Comparison of ENCODE assay signal across 10 mouse cellular contexts in genomic region chr1:38512258-38513081, GRCm38 (mm10).
DNase-seq lines count a peak whose midpoint lies in the region; ATAC-seq and TF ChIP-seq lines count a peak whose summit lies in the region.
"Had no signal": no experiment of that assay in that cellular context is flagged by ENCODE, and none has a peak within 500 bp of the region (broad histone marks: within the 10 kb centered on the region; RNA-seq: fewer than 3 reads in every experiment).

No protein-coding gene starts in this region.

- H3K4me2 ChIP-seq in hindbrain, embryonic 11.5 days (replicated peaks; ENCODE audit: low read depth, low read length), result no peak overlapping the region
- H3K4me2 ChIP-seq: liver, embryonic 13.5 days had no signal

- no peak overlapping the region for H3K4me3 ChIP-seq in kidney, adult 2 months (ENCODE audit: insufficient read depth, low read depth, low read length)
- H3K4me3 ChIP-seq in embryonic facial prominence, embryonic 10.5 days, result peak overlapping the region; percentile 34; the same call in 1 of the 2 replicates
- H3K4me3 ChIP-seq in hindbrain, embryonic 11.5 days (ENCODE audit: low read depth, low read length), result no peak overlapping the region
- H3K4me3 ChIP-seq: liver, embryonic 13.5 days had no signal

- no peaks in the 10 kb centered on the region for H3K9me3 ChIP-seq in embryonic facial prominence, embryonic 10.5 days
- H3K9me3 ChIP-seq in hindbrain, embryonic 11.5 days (ENCODE audit: control insufficient read depth, low read length), result no peaks in the 10 kb centered on the region
- H3K9me3 ChIP-seq: liver, embryonic 13.5 days had no signal

- no peaks in the 10 kb centered on the region for H3K36me3 ChIP-seq in kidney, adult 2 months (ENCODE audit: control insufficient read depth, insufficient read depth, low read length)
- H3K36me3 ChIP-seq in embryonic facial prominence, embryonic 10.5 days (replicated peaks), result peaks cover 8% of the 10 kb centered on the region; the same call in 1 of the 2 replicates
- H3K36me3 ChIP-seq in hindbrain, embryonic 11.5 days (ENCODE audit: control insufficient read depth, insufficient read depth, low read length), result no peaks in the 10 kb centered on the region
- H3K36me3 ChIP-seq: liver, embryonic 13.5 days had no signal

- H3K9ac ChIP-seq in hindbrain, embryonic 11.5 days (ENCODE audit: low read depth, low read length), result no peak overlapping the region
- H3K9ac ChIP-seq: liver, embryonic 13.5 days had no signal

- H3K27me3 ChIP-seq in kidney, adult 2 months (replicated peaks; ENCODE audit: control insufficient read depth, insufficient read depth, low read length), result no peaks in the 10 kb centered on the region
- H3K27me3 ChIP-seq in embryonic facial prominence, embryonic 10.5 days (replicated peaks; ENCODE audit: low read depth, poor library complexity, severe bottlenecking), result no peaks in the 10 kb centered on the region
- H3K27me3 ChIP-seq in hindbrain, embryonic 11.5 days (ENCODE audit: control insufficient read depth, insufficient read depth, low read length), result no peaks in the 10 kb centered on the region
- H3K27me3 ChIP-seq: liver, embryonic 13.5 days had no signal

- 26% methylated on average over 15 of the region's 15 CpGs for WGBS in kidney, adult 2 months
- WGBS in embryonic facial prominence, embryonic 10.5 days, result 45% methylated on average over 15 of the region's 15 CpGs
- 43% methylated on average over 15 of the region's 15 CpGs for WGBS in hindbrain, embryonic 11.5 days

- no peaks in the 10 kb centered on the region for H3K4me1 ChIP-seq in kidney, adult 2 months (ENCODE audit: control insufficient read depth, insufficient read depth, low read length)
- peaks cover 78% of the 10 kb centered on the region for H3K4me1 ChIP-seq in embryonic facial prominence, embryonic 10.5 days
- H3K4me1 ChIP-seq in hindbrain, embryonic 11.5 days (replicated peaks; ENCODE audit: control insufficient read depth, insufficient read depth, low read length), result peaks cover 3% of the 10 kb centered on the region

- TF ChIP-seq POLR2A in kidney, adult 2 months (IDR thresholded peaks at IDR 0.05; ENCODE audit: low read depth, low read length), result no peak

- ATAC-seq in hindbrain, embryonic 11.5 days (ENCODE audit: low FRiP score), result no peak

- no peak for TF ChIP-seq CTCF in kidney, adult 2 months (conservative IDR thresholded peaks at IDR 0.05; ENCODE audit: insufficient read depth, insufficient read length, low read depth, low read length)

- no peak overlapping the region for H3K27ac ChIP-seq in kidney, adult 2 months (ENCODE audit: insufficient read depth, low read depth, low read length)
- H3K27ac ChIP-seq in embryonic facial prominence, embryonic 10.5 days (replicated peaks), result peak overlapping the region; percentile 75
- peak overlapping the region; percentile 54 for H3K27ac ChIP-seq in hindbrain, embryonic 11.5 days (ENCODE audit: low read depth, low read length)
- H3K27ac ChIP-seq: liver, embryonic 13.5 days had no signal

- intact Hi-C loops in gastrocnemius, postnatal 14 days (cut with DNase I; ENCODE audit: low total_unique reads), result no loop called here

- DNase-seq in kidney, adult 2 months, result peak; percentile 5
- DNase-seq in kidney, postnatal 25 days, result no peak
- peak; percentile 61 for DNase-seq in embryonic facial prominence, embryonic 10.5 days (ENCODE audit: low spot score)
- peak; percentile 32 for DNase-seq in hindbrain, embryonic 11.5 days (ENCODE audit: low spot score)
- DNase-seq in mesoderm, embryonic 11.5 days (ENCODE audit: low read depth, low spot score), result peak; percentile 63
- DNase-seq in Muller cell, postnatal 12 days (ENCODE audit: inconsistent ontology term), result no peak
- DNase-seq in adrenal gland, postnatal 25 days, result no peak
- DNase-seq in gastrocnemius, postnatal 14 days, result no peak
- DNase-seq: liver, embryonic 13.5 days; spleen, adult 18-20 months had no signal

Comparison
In these comparisons a context has a peak if more than half of its experiments do, and no peak if none do; other contexts are left out.
1. DNase-seq: peak in kidney, adult 2 months (single experiment), embryonic facial prominence, embryonic 10.5 days (single experiment), hindbrain, embryonic 11.5 days (single experiment) and mesoderm, embryonic 11.5 days (single experiment); none in kidney, postnatal 25 days (0 of 2), Muller cell, postnatal 12 days (single experiment), adrenal gland, postnatal 25 days (single experiment) and gastrocnemius, postnatal 14 days (single experiment).